Mouse (Mus musculus): ENCODE data around the gene Npr3. TPM values are rescaled to one million over a fixed set of nuclear protein-coding genes. Genes with fewer than 3 reads are reported as not detected.

The Npr3 gene
- 10 to 100 TPM; 26.1 to 39.5 (median 29.2) TPM for total RNA-seq (2022)

DNA sequence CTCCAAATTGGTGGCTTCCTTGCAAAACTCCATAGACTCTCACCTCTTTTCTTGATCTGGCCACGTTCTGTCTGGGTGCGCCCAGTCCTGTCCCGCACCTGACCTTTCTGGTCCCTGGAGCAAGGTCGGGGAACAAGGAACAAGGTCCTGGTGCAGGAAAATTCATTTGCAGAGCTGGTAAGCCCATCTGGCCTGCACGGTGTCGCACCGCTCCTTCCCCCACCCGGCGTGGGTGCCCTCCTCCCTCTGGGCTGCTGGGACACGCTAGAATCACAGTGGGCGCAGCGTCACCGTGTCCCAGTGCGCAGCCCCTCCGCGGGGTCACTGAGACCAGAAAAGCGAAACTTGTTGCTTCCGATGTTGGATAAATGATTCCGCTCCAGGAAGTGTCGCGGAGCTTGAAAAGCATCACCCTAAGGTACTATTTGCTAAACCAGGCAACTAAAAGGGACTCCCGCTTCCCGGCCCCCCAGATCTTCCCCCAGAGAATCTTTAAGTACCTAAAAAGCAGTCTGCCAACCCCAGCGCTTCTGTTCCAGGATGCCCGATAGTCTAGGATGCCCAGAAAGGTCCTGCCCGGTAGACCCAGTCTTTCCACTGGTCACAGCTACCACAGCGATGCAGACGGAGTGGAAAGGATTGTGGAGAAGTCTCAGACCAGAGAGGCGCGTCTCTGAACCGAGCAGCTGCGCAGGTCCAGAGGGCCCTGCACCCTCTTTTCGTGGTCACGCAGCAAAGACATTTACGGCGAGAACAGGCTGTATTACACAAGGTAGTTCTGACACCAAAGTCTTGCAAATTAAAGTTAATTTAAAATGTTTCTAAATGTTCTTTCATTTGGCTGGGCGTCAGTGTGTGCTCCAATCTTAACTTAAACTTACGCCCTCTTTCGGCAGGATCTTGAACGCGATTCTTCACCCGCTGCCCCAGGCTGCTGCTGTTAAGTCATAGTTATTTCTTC lies at the start of gene Npr3:
Npr3 (minus strand) TSS at position 717 of the 961 bp plus-strand sequence.
- peak; percentile 57 for DNase-seq (ENCODE audit: low spot score)

DNA sequence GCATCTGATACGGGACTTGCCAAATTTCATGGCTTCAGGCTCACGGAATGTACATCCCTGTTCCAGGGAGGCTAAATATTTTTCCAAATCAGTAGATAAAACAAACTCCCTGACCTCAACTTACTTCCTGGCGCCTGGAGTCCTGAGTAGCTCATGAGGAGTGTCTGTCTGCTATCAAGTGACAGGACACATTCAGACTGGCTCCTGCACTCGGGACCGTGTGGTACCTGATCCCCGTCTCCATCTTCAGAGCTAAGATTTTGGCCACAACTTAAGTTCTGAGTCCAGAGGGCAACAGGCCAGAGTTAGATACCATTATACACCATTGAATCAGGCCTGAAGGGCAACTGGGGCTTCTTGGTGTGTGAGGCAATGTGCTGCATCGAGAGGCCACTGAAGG lies 49.0 kb upstream of the Npr3 start:
- no peak for DNase-seq (ENCODE audit: low spot score)

DNA sequence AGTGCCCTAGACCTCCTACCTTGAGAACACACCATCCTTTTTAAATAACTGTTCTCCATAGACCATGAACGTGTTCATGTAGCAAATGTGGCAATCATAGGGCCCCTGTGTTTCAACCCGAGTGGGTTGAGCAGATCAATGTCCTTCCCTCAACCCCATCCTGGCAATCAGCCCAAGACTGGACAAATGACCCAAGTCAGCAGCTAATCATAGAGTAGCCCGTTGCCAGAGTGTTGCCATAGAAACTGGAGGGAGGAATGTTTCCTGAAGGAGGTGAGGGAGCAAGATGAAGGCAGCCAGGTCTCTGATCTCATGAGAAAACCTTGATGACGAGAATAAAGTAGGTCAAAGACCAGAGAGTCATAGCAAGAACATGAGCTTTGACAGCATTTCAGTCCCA lies 47.1 kb upstream of the Npr3 start:
- no peak for DNase-seq (ENCODE audit: low spot score)

DNA sequence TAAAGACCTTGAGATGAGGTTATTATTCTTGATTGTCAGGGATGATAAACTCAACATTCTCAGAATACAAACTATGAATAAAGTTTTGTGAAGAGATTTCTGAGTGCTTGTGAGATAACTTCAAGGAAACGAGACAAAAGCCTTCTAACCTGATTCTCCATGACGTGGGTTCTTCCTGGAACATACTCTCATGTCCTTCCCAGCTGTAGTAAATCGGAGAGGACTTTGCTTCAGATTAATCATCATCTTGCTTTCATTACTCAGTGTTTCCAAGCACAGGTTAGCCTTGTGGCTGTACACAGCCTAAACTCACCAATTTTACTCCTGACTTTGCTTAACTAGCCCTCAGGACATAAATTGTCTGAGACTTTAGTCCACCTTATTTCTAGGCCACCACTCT lies 45.1 kb upstream of the Npr3 start:
- no peak for DNase-seq (ENCODE audit: low spot score)

DNA sequence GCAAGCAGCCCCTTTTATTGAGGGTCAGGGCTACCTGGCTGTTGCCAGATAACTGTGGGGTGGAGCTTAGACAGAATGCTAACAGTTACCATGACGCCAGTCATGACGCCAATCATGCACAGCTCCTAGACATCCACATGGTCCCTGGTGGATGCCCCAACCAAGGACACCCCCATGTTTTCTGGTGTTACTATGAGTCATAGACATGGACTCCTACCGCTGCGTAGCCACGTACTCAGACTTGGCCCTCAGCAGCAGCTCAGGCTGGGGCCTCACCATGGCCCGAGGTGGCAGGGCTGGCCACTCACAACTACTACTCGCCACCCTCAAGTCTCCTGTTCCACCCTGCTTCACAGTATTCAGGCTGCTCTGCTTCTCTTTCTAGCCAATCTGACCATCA lies 44.1 kb upstream of the Npr3 start:
- DNase-seq (ENCODE audit: low spot score) = no peak

DNA sequence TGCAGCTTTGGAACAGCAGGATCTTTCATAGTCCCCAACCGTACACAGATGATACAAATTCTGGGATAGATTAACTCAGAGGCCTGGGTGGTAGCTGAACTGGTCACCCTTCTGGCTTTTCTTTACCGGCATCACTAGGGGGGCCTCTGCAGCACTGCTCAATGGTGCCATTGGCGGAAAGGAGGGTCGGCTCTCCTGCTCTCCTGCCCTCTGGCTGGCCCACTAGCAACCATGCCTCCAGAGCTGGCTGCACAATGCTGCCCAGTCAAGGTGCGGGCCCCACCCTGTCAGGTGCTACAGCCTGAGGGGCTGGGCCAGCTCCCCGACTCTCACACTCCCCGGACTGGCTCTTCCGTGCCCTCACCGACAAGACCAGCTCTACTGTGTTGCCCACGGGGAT lies 43.1 kb upstream of the Npr3 start:
- no peak for DNase-seq (ENCODE audit: low spot score)

DNA sequence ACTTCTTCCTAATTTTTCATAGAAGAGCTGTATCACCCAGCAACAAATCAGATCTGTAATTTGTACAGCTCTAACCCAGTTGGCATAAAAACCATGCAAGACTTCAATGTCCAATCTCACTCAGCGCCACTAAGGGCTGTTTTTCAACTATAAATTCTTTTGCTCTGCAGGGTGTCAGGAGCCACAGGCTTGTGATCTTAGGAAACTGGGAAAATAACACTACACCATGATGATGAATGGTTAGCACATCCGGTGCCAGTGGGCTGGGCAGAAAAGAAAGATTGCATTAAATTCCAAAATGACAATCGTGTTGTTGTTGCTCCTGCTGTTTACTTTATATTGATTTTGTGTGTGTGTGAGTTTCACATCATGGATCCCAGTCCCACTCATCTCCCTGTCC lies 42.4 kb upstream of the Npr3 start:
- DNase-seq (ENCODE audit: low spot score) = no peak

DNA sequence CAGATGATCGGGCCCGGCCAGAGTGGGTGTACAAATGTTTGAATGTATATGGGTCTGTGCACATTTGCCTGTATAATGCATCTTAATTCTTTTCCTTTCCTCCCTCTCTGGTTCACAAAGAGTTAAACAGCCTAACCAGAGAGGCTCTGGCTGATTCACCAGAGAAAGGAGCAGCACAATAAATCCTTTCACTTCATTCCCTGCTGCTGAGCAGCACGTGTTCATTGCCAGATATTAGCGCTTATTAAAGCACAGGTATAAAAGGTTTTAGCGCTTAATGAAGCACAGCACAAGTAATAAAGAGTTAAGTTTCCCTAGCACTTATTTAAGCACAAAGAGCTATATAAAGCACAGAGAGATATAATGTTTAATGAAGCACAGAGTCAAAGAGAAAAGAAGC lies 33.8 kb upstream of the Npr3 start:
- DNase-seq (ENCODE audit: low spot score) = no peak

DNA sequence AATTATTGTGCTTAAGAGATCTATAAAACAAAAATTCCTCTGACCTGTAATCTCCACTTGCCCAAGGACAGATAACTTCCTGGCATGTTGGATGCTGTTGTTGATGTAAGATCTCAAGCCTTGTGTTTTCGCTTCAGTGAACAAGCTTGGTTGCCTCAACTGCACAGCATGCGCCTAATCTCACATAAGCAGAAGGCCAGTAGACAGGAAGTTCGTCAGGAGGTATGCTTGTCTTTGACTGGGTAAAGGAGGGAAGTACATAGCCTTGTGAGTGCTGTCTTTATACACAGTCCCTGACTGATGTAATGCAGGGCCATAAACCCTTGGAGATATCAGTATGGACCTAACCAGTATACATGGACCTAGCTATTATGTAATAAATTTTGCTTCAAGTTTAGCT lies 20.7 kb upstream of the Npr3 start:
- DNase-seq (ENCODE audit: low spot score) = no peak

DNA sequence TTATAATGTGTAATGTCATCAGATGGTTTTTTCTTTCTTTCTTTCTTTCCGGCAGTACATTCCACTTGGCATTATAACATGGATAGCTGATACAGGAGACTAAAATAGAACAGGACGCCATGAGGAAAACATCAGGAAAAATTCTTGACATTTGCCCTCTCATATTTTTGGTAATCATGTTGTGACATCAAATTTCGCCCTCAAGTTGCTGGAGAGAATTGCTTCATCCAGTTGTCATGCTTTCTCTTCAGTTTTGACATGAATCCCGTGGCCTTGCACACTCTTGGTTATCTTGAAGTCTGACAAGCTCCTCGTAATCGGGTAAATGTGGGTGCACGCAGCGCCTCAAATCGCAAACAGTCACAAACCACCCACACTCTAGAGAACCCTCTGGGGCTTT lies 7.0 kb upstream of the Npr3 start:
- no peak for DNase-seq (ENCODE audit: low spot score)

DNA sequence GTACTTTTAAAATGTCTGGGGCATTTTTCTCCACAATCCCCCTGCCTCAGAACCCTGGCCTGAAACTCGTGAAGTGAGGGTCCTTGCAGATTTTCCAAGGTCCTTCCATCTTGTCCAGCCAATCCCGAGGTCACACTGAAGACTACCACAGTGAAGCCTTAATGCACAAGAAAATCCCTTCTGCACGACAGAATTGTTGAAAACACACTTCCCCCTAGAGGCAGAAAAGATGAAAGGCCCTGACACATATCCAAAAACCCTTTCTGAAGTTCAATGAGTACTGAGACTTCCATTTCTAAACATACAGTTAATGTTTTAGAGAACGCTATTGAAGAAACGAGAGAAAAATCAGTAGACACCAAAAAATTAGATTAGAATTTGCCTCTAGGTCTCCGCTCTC lies 2.8 kb upstream of the Npr3 start:
- no peak for DNase-seq (ENCODE audit: low spot score)

DNA sequence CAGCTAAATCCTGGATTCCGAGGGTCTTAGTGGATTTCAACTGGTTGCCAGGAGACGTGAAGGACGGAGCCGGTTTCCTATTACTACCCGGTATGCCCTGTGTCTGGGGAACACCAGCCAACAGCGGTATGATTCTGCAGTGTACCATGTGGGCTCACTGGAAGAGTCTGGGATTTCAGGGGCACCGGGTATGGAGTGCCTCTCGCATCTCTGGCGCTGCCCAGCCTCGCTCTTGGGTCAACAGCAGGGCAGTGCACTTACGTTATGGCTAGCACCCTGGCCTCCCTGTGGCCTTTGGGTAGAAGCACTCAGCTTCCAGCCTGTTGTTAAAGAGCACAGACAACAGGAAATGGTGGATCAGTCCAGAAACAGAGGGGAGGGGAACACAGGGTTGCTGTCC lies 1.1 kb upstream of the Npr3 start:
- no peak for DNase-seq (ENCODE audit: low spot score)

DNA sequence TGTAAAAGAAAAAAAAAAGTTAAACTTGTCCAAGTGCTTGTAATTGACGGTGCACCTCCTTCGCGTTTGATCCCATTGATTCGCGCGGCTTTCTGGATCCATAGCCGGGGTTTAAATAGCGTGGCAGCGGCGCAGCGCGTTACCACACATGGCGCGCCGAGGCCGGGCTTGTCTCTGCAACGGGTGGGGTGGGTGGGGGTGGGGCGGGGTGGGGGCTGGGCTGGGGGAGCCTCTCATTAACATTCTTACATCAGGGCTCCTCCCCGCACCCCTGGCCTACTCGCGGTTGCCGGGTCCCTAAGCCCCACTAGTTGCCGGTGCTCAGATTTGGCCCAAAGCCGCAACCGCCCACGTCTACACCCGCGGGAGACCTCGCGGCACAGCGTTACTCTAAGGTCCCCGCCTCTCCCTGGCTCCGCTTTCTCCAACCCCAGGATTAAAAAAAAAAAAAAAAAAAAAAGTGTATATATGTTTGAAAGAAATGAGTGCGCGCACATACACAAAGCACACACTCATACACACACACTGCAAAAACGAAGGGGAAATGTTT lies 991 bp downstream of the Npr3 start:
- no peak for DNase-seq (ENCODE audit: low spot score)

DNA sequence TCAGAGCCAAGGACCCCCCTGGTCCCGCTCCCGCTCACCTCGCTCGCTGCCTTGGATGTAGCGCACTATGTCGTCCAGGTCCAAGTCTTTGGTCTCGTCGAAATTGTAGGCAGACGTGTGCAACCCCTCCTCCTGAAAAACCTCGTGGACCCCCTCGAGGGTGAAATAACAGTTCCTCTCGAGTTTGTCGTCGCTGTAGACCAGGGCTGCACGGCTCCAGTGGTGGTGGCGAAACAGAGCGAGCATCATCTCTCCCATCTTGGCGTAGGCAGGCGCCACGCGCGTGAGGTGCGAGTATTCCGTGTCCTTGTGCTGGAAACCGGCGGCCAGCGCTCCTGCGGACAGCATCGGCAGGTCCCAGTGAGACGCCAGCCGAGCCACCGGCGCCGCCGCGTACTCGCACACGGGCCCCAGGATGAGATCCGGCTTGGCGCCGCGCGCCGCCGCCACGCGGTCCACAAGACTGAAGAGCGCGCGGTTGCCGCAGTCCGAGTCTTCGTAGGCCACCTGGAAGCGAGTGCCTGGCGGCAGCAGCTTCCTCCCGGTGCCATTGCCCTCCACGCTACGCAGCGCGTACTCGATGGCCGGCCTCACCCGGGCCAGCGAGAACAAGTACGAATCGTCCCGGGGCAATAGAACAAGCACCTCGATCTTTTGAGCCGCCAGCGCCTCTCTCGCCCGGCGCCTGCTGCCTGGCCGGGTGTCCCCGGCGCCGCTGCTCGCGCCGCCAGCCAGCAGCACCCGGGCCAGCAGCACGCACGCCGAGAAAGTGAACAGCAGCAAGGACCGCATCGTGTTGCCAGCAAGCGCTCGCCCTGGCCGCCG lies 2.0 kb downstream of the Npr3 start:
- DNase-seq (ENCODE audit: low spot score) = no peak

DNA sequence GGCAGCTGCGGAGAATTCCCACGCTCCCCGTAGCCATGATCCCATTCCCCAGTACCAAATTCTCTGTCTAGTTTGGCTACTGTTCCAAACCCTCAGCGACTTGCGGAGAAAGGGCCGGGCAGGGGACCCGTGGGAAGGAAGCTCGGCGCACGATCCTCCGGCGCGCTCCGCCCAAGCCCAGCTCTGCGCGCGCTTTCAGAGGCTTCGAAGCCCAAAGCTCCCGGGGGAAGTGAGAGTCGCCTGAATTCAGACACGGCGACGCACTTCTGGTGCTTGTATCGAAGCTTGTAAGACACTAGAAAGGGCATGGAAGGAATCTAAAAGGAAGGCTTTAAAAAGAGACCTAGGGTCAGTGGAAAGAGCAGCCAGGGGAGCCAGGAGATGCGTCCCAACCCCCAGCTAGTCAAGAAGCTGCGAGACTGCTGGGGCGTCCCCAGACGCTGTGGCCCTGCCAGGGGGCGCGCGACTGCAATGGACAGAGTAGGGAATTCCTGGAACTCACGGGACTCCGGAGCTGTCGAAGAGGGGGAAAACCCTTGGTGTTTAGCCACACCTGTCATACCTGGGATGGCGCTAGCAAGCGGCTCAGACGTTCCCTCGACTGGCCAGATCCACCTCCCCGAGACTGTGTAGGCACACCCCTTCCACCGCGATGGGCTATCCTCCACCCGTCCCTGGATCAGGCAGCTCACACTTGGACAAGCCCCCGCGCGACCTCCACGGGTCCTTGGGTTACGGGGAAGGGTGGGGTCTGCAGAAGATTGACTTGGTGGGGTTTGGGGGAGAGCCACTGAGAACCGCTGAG lies 2.8 kb downstream of the Npr3 start:
- DNase-seq (ENCODE audit: low spot score) = no peak

DNA sequence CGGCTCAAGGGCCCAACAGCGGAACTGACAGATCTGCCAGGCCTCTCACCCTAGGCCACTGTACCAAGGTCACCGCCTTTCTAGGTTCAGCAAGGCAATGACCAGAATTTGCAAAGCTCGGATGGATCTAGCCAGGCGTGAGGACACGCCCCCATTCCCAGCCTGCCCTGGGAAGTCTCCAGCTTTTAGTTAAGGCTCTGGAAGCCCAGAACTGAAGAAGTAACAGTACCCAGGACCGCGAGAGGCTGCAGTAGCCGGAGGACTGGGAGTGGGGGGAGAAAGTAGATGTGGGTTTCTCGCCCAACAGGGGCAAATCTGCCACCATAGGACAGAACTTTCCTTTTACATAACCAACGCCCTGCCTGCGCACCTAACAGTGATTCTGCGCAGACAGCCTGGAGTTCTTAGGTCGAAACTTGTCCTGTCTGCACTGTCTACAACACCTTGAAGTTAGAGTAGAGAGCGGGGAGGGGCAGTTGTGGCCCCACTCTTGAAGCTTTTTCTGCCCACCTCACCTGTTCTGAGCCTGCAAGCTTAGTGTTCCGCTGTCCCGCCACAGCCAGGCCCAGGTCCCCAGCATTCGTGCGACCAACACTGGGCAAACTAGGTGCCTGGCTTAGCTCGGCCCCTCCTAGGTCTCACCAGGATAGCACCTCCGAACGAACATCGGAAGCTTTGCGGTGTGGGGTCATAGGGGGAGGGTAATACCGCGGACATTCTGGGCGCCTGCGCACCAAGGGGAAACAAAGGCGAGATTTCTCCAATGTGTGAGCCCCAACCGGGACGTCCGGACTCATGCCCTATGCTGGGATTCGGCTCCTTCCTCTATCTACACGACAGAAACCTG lies 3.7 kb downstream of the Npr3 start:
- DNase-seq (ENCODE audit: low spot score) = no peak

DNA sequence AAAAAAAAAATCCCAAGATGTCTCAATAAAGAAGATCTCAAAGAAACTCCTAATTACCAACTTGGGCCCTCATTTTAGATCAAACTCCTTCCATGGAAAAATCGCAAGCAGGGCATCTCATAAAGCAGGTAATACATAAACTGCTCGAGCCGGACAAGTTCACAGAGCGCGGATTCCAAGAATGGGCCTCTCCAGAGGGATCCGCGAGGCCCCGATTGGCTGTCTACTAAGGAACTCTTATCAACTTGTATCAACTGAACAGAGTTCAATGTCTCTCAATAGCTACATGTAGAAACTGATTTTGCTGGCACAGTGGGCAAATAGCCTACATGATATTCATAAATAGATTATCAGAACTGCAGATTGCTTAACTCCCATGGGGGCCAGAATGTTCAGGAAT lies 9.5 kb downstream of the Npr3 start:
- DNase-seq (ENCODE audit: low spot score) = no peak

DNA sequence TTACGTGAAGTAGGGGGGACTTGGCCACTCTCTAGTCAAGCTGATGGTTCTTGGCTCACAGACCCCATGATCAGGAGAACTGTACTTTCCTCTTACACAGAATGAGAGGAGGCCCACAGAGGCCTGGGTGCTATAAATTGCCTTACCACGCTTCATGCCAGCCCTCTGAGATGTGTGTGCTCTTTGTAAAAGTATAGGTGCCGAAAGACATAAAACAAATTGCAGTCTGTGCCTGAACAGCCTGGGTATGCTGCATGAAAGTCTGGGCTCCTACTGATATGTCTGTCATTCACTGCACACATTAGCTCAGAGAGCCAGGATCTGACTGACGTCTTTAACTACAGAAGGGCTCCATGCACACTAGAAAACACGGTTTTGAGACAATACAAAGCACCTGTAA lies 9.9 kb downstream of the Npr3 start:
- DNase-seq (ENCODE audit: low spot score) = no peak

DNA sequence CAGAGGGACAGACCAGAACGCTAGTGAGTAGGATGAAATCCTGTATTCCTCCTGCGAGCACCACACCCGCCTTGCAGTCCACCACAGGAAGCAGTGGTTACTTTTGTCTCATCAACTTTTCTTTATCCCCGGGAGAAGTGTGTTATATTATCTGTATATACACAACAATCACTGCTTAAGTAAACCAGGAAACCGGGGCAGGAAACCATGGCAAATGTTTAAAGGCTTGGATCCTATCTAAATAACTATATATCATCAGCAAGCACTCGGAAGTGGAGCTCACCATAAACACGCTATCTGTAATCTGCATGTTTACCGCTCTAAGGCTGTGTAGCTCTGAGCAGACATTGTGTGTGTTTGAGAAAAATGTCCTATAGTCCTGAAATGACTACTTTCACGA lies 13.1 kb downstream of the Npr3 start:
- DNase-seq (ENCODE audit: low spot score) = no peak

DNA sequence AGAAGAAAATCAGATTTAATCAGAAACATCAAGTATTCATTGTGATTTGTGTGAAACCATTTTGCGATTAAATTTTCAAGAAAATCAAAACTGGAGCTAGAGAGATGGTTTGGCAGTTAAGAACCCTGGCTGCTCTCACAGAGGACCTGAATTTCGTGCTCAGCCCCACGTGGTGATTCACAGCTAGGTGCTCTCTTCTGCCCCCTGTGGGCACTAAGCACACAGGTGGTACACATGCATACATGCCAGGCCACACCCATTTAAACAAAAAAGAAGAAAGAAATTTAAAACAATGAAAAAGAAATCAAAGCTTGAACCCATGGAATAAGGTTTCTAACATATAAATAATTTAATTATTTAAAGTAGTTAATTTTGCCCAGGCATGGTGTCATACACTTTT lies 15.7 kb downstream of the Npr3 start:
- DNase-seq (ENCODE audit: low spot score) = no peak
